Mouse (Mus musculus): ENCODE results near the gene Nr2c2ap. TPM values are rescaled to one million over a fixed set of nuclear protein-coding genes. Genes with fewer than 3 reads are reported as not detected.
A peak's percentile ranks its signal among the peaks of the same experiment; 100 is the strongest.

Nr2c2ap gene
- polyA plus RNA-seq, 1 experiment from 2014 or later = 25.0 TPM

DNA sequence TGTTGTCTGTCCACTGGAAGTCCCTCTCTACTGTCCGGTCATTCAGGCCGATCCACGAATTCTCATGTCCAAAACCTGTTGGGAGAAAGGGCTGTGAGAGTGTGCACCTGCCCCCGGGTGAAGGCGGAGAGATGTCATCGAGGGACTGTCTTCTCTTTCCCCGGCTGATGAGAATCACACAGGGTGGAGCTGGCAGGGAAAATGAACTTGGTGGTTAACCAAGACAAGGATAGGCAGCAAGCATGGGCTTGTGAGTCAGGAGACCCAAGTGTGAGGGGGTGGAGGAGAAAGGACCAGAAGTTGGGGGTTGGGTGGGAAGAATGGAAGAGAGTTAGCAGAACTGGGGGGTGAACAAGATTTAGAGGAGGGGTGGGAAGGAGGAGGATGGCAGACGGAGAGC is 30.9 kb upstream of the Nr2c2ap start:
- 86% methylated on average over 8 of the region's 8 CpGs for WGBS
- Histone ChIP-seq H3K4me1 (no peaks in the 10 kb centered on the region), H3K4me3 (no peak overlapping the region), H3K36me3 (no peaks in the 10 kb centered on the region), H3K9ac (no peak overlapping the region), H3K4me2 (replicated peaks) (no peak overlapping the region), H3K9me3 (peaks cover 3% of the 10 kb centered on the region; the same call in 1 of the 2 replicates), H3K27ac (no peak overlapping the region), H3K27me3 (no peaks in the 10 kb centered on the region)
- no peak for ATAC-seq (ENCODE audit: insufficient number of reproducible peaks, insufficient read depth, low FRiP score, low TSS enrichment)

DNA sequence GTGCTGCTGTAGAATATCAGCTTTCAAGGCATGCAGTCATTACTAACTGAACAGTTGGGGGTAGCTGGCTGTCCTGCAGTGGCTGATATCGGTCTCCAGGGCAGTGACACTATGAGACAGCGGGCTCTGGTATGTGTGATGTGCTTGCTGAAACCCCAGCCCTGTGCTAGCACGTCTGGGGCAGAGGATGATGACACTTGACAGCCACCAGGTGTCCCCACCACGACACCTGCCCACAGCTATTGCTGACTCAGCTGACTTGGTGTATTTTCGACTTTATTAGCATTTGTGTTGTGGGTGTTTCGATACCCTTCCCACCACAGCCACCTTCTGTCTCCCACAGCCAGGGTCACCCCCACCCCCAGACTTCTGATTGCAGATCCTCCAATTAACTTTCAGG is 26.6 kb upstream of the Nr2c2ap start:
- no peak for ATAC-seq (ENCODE audit: insufficient number of reproducible peaks, insufficient read depth, low FRiP score, low TSS enrichment)
- Histone ChIP-seq H3K36me3 (no peaks in the 10 kb centered on the region), H3K27ac (no peak overlapping the region), H3K4me3 (no peak overlapping the region), H3K9me3 (0 out of 2 replicates have a peak, but pooled peaks cover 3% of the 10 kb centered on the region), H3K9ac (no peak overlapping the region), H3K4me1 (no peaks in the 10 kb centered on the region), H3K4me2 (replicated peaks) (no peak overlapping the region), H3K27me3 (peaks cover 17% of the 10 kb centered on the region)
- 23% methylated on average over 6 of the region's 6 CpGs for WGBS

DNA sequence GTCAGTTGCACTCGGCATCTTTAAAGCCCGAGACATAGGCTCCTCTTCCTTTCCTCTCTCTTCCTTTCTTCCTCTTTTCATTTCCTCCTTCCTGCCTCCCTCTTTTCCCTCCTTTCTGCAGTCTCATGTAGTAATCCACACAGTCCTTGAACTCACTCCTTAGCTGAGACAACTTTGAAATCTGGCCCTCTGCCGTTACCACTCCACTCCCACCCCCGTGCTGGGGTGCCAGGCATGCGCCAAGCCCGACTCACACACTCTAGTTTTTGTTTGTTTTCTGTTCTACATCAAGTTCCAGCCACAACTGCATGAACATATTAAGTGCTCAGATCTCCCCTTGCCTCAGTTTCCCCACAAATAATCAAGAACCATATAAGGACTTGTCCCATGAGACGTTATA is 26.2 kb upstream of the Nr2c2ap start:
- H3K4me1 ChIP-seq = no peaks in the 10 kb centered on the region
- no peak overlapping the region for H3K27ac ChIP-seq
- H3K36me3 ChIP-seq = no peaks in the 10 kb centered on the region
- H3K9ac ChIP-seq = no peak overlapping the region
- ATAC-seq (ENCODE audit: insufficient number of reproducible peaks, insufficient read depth, low FRiP score, low TSS enrichment) = no peak
- H3K27me3 ChIP-seq = peaks cover 21% of the 10 kb centered on the region
- 80% methylated on average over 7 of the region's 7 CpGs for WGBS
- 0 out of 2 replicates have a peak, but pooled peaks cover 3% of the 10 kb centered on the region for H3K9me3 ChIP-seq
- no peak overlapping the region for H3K4me3 ChIP-seq
- H3K4me2 ChIP-seq (replicated peaks) = no peak overlapping the region

DNA sequence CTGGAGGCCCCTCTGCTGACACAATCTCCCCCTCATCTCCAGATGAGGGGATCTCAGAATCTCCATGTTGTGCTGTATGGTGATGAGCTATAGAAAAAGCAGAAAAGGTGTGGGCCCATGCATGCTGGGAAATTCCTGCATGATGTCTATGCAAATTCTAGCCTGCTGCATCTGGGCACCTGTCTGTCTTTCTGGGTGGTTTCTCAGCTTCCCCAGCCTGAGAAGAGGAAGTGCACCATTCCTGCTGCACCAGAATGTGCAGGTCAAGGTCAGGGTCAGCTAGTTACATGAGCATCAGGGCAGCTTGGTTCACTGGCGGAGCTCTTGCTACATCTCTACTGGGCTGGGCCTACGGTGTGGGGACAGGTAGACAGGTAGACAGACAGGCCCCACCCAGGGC is 20.7 kb upstream of the Nr2c2ap start:
- Histone ChIP-seq H3K36me3 (no peaks in the 10 kb centered on the region), H3K27me3 (peaks cover 75% of the 10 kb centered on the region), H3K9me3 (0 out of 2 replicates have a peak, but pooled peaks cover 3% of the 10 kb centered on the region), H3K4me1 (peaks cover 6% of the 10 kb centered on the region; the same call in 1 of the 2 replicates), H3K9ac (no peak overlapping the region), H3K27ac (no peak overlapping the region), H3K4me3 (no peak overlapping the region), H3K4me2 (replicated peaks) (no peak overlapping the region)
- 80% methylated on average over 2 of the region's 2 CpGs for WGBS
- ATAC-seq (ENCODE audit: insufficient number of reproducible peaks, insufficient read depth, low FRiP score, low TSS enrichment) = no peak

DNA sequence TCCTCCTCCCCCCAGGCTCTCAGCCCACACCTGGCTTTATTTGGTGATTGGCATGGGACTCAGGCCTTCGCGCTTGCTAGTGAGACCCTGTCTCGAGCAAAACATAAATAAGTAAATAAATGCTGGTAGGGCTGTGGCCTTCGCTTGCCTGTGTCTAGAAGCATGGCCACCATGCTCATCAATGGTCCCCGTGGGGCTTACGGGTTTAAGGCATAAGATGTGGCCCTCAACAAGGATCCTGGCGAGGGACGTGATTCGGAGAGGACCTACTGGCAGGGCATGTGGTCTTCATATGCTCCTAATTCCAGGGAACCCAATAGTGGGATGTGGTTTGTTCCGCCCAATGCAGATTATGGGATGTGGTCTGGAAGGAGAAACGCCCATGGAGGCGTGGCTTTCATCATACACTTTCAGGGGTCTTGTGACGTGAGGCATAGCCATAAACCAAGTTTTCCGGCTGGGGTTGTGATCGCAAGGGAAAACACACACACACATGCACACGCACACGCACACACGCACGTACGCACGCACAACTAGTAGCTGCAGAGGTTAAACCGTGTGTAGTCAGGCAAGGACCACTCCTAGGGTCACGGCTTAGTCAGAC is 19.8 kb upstream of the Nr2c2ap start:
- peaks cover 84% of the 10 kb centered on the region for H3K27me3 ChIP-seq
- peaks cover 6% of the 10 kb centered on the region; the same call in 1 of the 2 replicates for H3K4me1 ChIP-seq
- H3K4me2 ChIP-seq (replicated peaks) = no peak overlapping the region
- no peak overlapping the region for H3K9ac ChIP-seq
- H3K36me3 ChIP-seq = no peaks in the 10 kb centered on the region
- H3K9me3 ChIP-seq = 0 out of 2 replicates have a peak, but pooled peaks cover 3% of the 10 kb centered on the region
- ATAC-seq (ENCODE audit: insufficient number of reproducible peaks, insufficient read depth, low FRiP score, low TSS enrichment) = no peak
- peak overlapping the region; percentile 16 for H3K4me3 ChIP-seq
- 47% methylated on average over 23 of the region's 23 CpGs for WGBS
- no peak overlapping the region for H3K27ac ChIP-seq

DNA sequence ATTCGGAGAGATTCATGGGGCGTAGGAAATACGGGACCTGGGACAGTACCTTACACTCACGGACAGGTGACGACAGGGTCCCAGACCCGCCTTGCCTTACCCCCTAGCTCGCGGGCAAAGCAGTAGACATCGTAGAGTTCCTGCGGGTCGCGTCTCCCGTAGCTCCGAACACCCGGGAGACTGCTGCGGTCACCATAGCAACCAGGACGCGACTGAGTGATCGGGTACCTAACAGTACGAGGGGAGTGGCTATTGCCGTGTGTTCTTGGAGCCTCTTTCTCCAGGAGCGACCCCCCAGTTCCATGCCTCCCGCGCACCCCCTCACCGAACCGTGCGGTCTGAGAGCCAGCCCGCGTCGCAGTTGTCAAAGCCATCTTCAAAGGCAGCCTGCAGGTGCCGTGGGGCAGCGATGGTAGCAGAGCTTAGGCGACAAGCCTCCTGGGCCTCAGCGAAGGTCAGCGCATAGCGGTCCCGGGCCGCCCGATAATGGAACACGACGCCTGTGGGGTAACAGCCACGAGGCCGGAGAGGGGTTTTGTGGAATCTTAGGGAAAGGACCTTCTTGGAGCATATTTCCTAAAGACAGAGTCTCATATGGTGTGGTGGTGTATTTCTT is 18.6 kb upstream of the Nr2c2ap start:
- peaks cover 6% of the 10 kb centered on the region; the same call in 1 of the 2 replicates for H3K4me1 ChIP-seq
- H3K9ac ChIP-seq = no peak overlapping the region
- no peak overlapping the region for H3K4me2 ChIP-seq (replicated peaks)
- H3K36me3 ChIP-seq = no peaks in the 10 kb centered on the region
- no peak for ATAC-seq (ENCODE audit: insufficient number of reproducible peaks, insufficient read depth, low FRiP score, low TSS enrichment)
- 7% methylated on average over 43 of the region's 43 CpGs for WGBS
- H3K27ac ChIP-seq = no peak overlapping the region
- H3K27me3 ChIP-seq = peaks cover 92% of the 10 kb centered on the region
- H3K4me3 ChIP-seq = no peak overlapping the region
- 0 out of 2 replicates have a peak, but pooled peaks cover 3% of the 10 kb centered on the region for H3K9me3 ChIP-seq

DNA sequence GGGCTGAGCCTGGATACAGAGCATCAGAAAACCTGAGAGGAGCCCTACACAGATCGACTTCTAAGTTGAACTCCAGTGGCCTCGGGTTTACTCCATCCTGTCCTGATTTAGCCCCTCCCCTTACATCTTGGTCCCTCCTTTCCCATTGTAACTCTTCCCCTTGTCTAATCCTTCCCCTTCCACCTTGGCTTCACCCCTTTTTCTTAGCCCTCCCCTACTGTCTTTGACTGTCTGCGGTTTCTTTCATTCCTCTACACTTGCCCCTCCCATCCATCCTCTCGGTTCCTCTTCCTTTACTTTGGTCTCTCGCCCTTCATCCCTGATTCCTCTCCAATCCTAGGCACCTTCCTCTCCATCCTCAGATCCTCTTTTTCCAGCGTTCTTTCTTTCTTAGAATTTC is 16.6 kb upstream of the Nr2c2ap start:
- Histone ChIP-seq H3K4me1 (peaks cover 6% of the 10 kb centered on the region; the same call in 1 of the 2 replicates), H3K27ac (no peak overlapping the region), H3K9me3 (no peaks in the 10 kb centered on the region), H3K4me2 (replicated peaks) (no peak overlapping the region), H3K36me3 (no peaks in the 10 kb centered on the region), H3K4me3 (no peak overlapping the region), H3K9ac (no peak overlapping the region), H3K27me3 (peaks cover 99% of the 10 kb centered on the region)
- 20% methylated on average over 6 of the region's 6 CpGs for WGBS
- no peak for ATAC-seq (ENCODE audit: insufficient number of reproducible peaks, insufficient read depth, low FRiP score, low TSS enrichment)

DNA sequence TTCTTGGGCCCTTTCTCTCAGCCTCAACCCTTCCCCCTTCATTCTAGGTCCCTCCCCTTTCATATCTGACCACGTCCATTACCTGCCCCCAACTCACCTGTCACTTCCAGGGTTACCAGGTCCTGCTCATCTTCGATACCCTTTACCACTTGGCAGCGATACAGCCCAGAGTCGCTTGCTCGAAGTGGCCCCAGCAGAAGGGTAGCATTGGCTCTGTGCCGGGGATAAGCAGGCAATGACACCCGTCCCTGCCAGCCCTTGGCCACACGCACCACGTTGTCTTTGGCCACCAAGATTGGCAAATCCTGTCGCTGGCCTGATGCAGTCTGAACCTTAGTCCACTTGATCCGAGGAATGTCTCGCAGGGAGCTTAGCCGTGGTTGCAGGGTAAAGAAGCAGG is 16.2 kb upstream of the Nr2c2ap start:
- no peaks in the 10 kb centered on the region for H3K36me3 ChIP-seq
- H3K9me3 ChIP-seq = no peaks in the 10 kb centered on the region
- no peak overlapping the region for H3K9ac ChIP-seq
- WGBS = 69% methylated on average over 13 of the region's 13 CpGs
- H3K4me2 ChIP-seq (replicated peaks) = no peak overlapping the region
- H3K4me1 ChIP-seq = peaks cover 6% of the 10 kb centered on the region; the same call in 1 of the 2 replicates
- no peak overlapping the region for H3K4me3 ChIP-seq
- H3K27me3 ChIP-seq = peaks cover 99% of the 10 kb centered on the region
- H3K27ac ChIP-seq = no peak overlapping the region
- no peak for ATAC-seq (ENCODE audit: insufficient number of reproducible peaks, insufficient read depth, low FRiP score, low TSS enrichment)

DNA sequence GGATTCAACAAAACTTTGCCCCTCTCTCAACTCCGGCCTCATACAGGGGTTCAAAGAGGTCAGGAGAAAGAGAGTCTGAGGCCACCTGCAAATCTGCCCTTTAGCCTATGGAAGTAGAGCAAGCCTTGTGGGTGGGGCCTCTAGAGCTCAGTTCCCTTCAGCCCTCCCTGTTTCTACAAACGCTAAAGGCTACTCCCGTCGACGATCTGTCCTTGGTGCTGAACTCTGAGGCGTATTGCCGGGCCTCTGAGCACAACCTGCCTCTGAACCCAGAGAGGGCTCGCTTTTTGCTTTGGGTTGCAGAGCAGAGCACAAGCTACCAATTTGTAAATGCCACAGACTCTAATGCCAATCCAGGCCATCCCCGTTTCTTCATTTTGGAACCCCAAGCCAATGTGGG is 13.5 kb upstream of the Nr2c2ap start:
- Histone ChIP-seq H3K36me3 (no peaks in the 10 kb centered on the region), H3K4me2 (replicated peaks) (no peak overlapping the region), H3K4me1 (peaks cover 3% of the 10 kb centered on the region; the same call in 1 of the 2 replicates), H3K9ac (no peak overlapping the region), H3K27ac (no peak overlapping the region), H3K27me3 (peaks cover 83% of the 10 kb centered on the region), H3K4me3 (no peak overlapping the region), H3K9me3 (no peaks in the 10 kb centered on the region)
- ATAC-seq (ENCODE audit: insufficient number of reproducible peaks, insufficient read depth, low FRiP score, low TSS enrichment) = no peak
- WGBS = 5% methylated on average over 9 of the region's 9 CpGs

DNA sequence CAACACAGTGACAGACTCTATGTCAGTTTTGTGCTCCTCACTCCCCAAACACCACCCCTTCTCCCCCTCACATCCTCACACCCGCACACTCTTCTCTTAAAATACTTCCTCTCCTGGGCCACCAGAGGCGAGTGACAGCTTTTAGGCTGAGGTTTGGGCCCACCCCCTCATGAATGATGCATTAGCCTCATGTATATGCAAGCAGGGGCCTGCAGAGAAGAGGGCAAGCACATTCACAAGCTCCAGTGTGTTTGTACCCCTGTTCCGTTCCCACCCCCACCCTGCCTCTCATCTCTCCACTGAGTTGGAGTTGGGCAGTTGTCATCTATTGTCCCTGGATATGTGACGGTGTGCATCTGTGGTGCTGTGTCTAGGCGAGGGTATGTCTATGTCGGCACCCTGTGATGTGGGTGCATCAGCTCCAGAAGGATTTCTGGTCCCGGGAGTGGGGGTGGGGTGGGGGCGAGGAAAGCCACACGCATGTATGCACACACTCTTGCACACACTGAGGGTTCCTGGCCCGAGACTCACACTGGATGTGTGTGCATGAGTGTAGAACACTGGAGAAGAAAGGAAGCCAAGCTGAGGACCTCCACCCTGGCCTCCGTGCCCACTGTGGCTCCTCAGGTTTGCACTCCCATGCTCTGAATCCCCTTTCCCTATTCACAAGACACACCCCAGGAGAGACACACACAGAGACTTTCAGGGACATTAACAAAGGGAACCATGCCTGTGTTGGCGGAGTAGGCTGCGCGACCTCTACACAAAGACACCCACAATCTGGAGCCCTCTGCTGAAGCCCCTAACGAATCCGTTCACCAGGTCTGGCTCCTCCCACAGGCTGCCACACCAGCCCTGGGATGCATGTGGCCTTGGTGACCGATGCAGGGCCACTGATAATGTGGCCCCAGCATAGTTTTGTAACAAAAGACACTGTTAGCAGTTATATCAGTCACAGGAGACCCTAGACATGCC is 12.1 kb upstream of the Nr2c2ap start:
- 10% methylated on average over 17 of the region's 17 CpGs for WGBS
- Histone ChIP-seq H3K27ac (0 out of 2 replicates have a peak overlapping the region, but pooled peaks have one; percentile 11), H3K27me3 (peaks cover 69% of the 10 kb centered on the region), H3K4me1 (peaks cover 3% of the 10 kb centered on the region; the same call in 1 of the 2 replicates), H3K36me3 (no peaks in the 10 kb centered on the region), H3K4me2 (replicated peaks) (peak overlapping the region; percentile 49; the same call in 1 of the 2 replicates), H3K9me3 (no peaks in the 10 kb centered on the region), H3K4me3 (peak overlapping the region; percentile 9; the same call in 1 of the 2 replicates), H3K9ac (no peak overlapping the region)
- no peak for ATAC-seq (ENCODE audit: insufficient number of reproducible peaks, insufficient read depth, low FRiP score, low TSS enrichment)

DNA sequence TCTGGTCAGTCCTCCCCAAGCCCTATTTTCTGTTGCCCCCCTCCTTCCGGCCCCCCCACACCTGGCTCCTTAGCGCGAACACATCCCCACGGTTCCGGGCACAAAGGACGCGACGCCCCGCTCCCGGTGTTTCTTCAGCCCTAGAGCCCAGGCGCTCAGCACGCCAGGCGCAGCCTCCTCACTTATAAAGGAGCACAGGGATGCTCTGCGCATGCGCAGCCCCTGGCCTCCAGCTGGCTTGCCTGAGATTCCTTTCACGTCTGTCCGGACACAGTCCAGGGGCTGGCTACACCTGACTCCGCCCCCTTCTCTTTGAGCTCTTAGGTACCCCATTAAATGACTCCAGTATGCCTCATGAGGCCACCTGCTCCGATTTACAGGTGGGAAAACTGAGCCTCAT is 10.5 kb upstream of the Nr2c2ap start, which contains the start of gene Ncan:
Ncan (minus strand) TSS at position 207 of the 400 bp plus-strand sequence.
- peak within 1 kb of the TSS; percentile 40 for H3K9ac ChIP-seq
- H3K27ac ChIP-seq = no peak within 1 kb of the TSS
- peaks cover 54% of the 10 kb centered on the region for H3K27me3 ChIP-seq
- peaks cover 3% of the 10 kb centered on the region; the same call in 1 of the 2 replicates for H3K4me1 ChIP-seq
- peak within 1 kb of the TSS; percentile 25 for H3K4me3 ChIP-seq
- 2% methylated on average over 19 of the region's 19 CpGs for WGBS
- no peaks in the 10 kb centered on the region for H3K36me3 ChIP-seq
- peak within 1 kb of the TSS; percentile 49 for H3K4me2 ChIP-seq (replicated peaks)
- ATAC-seq (ENCODE audit: insufficient number of reproducible peaks, insufficient read depth, low FRiP score, low TSS enrichment) = peak; percentile 68; the same call in 1 of the 2 replicates
- no peaks in the 10 kb centered on the region for H3K9me3 ChIP-seq

Data from embryonic facial prominence, embryonic 12.5 days (tissue).